Mouse (Mus musculus): ENCODE measurements at regions not wholly inside any gene's neighbourhood (a gene's known extent, or its start where the extent isn't known, plus 50 kb on each side); places are given as distances from the start of the nearest gene placed in this dataset.

DNA sequence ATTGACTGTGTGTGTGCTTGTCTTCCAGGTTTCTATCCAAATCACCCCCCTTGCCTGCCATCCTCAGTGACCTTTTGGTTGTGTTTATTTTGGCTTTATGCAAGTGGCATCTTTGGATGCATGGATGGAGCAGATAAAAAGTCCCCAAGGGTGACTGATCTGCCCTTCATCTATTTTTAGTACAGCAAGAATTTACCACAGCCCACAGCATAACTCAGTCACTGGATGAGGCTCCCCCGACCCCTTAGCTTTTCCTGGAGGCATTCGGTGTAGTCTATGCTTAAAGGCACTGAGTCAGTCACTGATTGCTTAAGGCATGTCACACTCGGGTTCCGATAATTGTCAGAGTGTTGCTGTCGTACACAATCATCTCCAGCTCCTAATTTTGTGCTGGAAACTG, 142.2 kb upstream of the Rap1b start:
- Histone ChIP-seq H3K27ac (replicated peaks; ENCODE audit: low read depth, low read length) (no peak overlapping the region), H3K36me3 (ENCODE audit: control insufficient read depth, insufficient read depth, low read length) (no peaks in the 10 kb centered on the region), H3K9me3 (ENCODE audit: control insufficient read depth, low read length) (no peaks in the 10 kb centered on the region), H3K4me1 (ENCODE audit: control insufficient read depth, insufficient read depth, low read length) (no peaks in the 10 kb centered on the region), H3K4me3 (replicated peaks; ENCODE audit: low read length) (no peak overlapping the region), H3K27me3 (ENCODE audit: control insufficient read depth, insufficient read depth, low read length) (no peaks in the 10 kb centered on the region), H3K9ac (ENCODE audit: low read depth, low read length, severe bottlenecking) (no peak overlapping the region), H3K4me2 (replicated peaks; ENCODE audit: low read depth, low read length, severe bottlenecking) (no peak overlapping the region)
- no peak for TF ChIP-seq POLR2A (IDR thresholded peaks at IDR 0.05; ENCODE audit: borderline replicate concordance, extremely low read depth, insufficient read depth, insufficient read length)
- 72% methylated on average over 5 of the region's 5 CpGs for WGBS
- ATAC-seq (ENCODE audit: low FRiP score, low read depth) (no peak), DNase-seq (ENCODE audit: low spot score) (no peak)

DNA sequence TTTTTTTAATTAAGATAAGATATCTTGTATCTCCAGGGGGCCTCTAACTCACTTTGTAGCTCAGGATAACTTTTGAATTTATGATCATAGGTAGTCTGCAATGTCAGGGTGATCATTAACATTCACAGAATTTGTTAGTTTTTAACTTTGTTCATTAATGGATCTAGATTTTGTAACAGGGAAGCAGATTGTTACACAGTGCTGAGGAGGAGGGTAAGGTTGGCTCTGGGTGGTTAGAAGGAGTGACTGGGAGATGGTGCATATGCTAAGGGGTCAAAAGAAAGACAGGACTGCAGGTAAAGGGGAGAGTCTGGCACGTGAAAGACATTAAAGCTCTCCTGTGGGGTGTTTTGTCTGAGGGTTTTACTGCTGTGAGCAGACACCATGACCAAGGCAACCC, 145.3 kb upstream of the Rap1b start:
- ATAC-seq (ENCODE audit: low FRiP score, low read depth), result no peak
- H3K27me3 ChIP-seq (ENCODE audit: control insufficient read depth, insufficient read depth, low read length), result no peaks in the 10 kb centered on the region
- TF ChIP-seq POLR2A (IDR thresholded peaks at IDR 0.05; ENCODE audit: borderline replicate concordance, extremely low read depth, insufficient read depth, insufficient read length), result no peak
- H3K36me3 ChIP-seq (ENCODE audit: control insufficient read depth, insufficient read depth, low read length), result no peaks in the 10 kb centered on the region
- no peak for DNase-seq (ENCODE audit: low spot score)
- 52% methylated on average over 1 of the region's 1 CpGs for WGBS
- H3K9ac ChIP-seq (ENCODE audit: low read depth, low read length, severe bottlenecking), result no peak overlapping the region
- H3K4me2 ChIP-seq (replicated peaks; ENCODE audit: low read depth, low read length, severe bottlenecking), result no peak overlapping the region
- no peak overlapping the region for H3K4me3 ChIP-seq (replicated peaks; ENCODE audit: low read length)
- H3K9me3 ChIP-seq (ENCODE audit: control insufficient read depth, low read length), result no peaks in the 10 kb centered on the region
- no peaks in the 10 kb centered on the region; the same call in 1 of the 2 replicates for H3K4me1 ChIP-seq (ENCODE audit: control insufficient read depth, insufficient read depth, low read length)
- H3K27ac ChIP-seq (replicated peaks; ENCODE audit: low read depth, low read length), result no peak overlapping the region

DNA sequence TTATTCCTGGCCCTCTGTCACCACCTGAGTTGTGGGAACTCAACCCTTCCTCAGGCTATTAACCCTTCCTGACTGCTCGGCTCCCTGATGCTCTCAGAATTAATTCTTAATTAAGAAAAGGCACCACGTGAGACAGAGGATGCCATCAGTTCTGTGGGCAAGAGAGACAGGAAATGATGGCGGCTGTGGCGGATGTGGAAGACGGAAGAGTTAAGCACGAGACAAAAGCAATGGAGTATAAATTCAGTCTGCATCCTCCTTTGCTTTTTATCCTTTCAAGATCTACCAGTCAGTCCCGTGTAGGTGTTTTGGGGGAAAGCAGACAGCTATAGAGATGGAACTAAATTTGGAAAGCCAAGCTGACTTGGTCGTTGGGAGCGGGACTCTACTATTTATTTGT, 146.5 kb upstream of the Rap1b start:
- WGBS, result 64% methylated on average over 9 of the region's 9 CpGs

DNA sequence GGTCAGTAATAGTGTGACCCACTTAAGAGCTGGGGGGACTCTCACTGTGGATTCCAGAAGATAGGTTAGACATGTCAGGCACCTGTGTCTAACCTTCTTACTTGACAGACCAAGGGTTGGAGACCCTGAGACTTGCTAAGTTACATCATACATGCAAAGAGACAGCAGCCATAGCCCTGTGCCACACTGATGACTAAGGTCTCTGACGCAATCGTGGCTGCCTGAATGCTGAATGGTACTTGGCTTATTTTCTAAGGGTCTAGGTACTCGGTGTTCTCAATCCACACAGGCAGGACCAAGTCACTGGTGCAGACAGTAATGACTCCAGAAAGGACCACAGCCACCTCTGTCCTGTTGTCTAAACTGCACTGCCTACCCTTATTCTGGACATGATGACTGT, 147.8 kb upstream of the Mdm1 start:
- Histone ChIP-seq H3K4me2 (replicated peaks; ENCODE audit: low read depth, low read length, severe bottlenecking) (no peak overlapping the region), H3K4me1 (ENCODE audit: control insufficient read depth, insufficient read depth, low read length) (no peaks in the 10 kb centered on the region; the same call in 1 of the 2 replicates), H3K9me3 (ENCODE audit: control insufficient read depth, low read length) (no peaks in the 10 kb centered on the region), H3K4me3 (replicated peaks; ENCODE audit: low read length) (no peak overlapping the region), H3K27me3 (ENCODE audit: control insufficient read depth, insufficient read depth, low read length) (no peaks in the 10 kb centered on the region), H3K9ac (ENCODE audit: low read depth, low read length, severe bottlenecking) (no peak overlapping the region), H3K27ac (replicated peaks; ENCODE audit: low read depth, low read length) (no peak overlapping the region), H3K36me3 (ENCODE audit: control insufficient read depth, insufficient read depth, low read length) (no peaks in the 10 kb centered on the region)
- 94% methylated on average over 3 of the region's 3 CpGs for WGBS
- no peak for ATAC-seq (ENCODE audit: low FRiP score, low read depth)
- TF ChIP-seq POLR2A (IDR thresholded peaks at IDR 0.05; ENCODE audit: borderline replicate concordance, extremely low read depth, insufficient read depth, insufficient read length), result no peak
- DNase-seq (ENCODE audit: low spot score), result no peak

More for the DNA sequence above, 146.5 kb upstream of the Rap1b start:
- H3K9ac ChIP-seq (ENCODE audit: low read depth, low read length, severe bottlenecking), result no peak overlapping the region
- no peaks in the 10 kb centered on the region for H3K27me3 ChIP-seq (ENCODE audit: control insufficient read depth, insufficient read depth, low read length)
- no peak overlapping the region for H3K4me3 ChIP-seq (replicated peaks; ENCODE audit: low read length)
- no peak overlapping the region for H3K27ac ChIP-seq (replicated peaks; ENCODE audit: low read depth, low read length)
- H3K4me2 ChIP-seq (replicated peaks; ENCODE audit: low read depth, low read length, severe bottlenecking), result no peak overlapping the region
- ATAC-seq (ENCODE audit: low FRiP score, low read depth) (no peak), DNase-seq (ENCODE audit: low spot score) (no peak)
- no peak for TF ChIP-seq POLR2A (IDR thresholded peaks at IDR 0.05; ENCODE audit: borderline replicate concordance, extremely low read depth, insufficient read depth, insufficient read length)
- no peaks in the 10 kb centered on the region for H3K36me3 ChIP-seq (ENCODE audit: control insufficient read depth, insufficient read depth, low read length)
- no peaks in the 10 kb centered on the region for H3K9me3 ChIP-seq (ENCODE audit: control insufficient read depth, low read length)
- no peaks in the 10 kb centered on the region; the same call in 1 of the 2 replicates for H3K4me1 ChIP-seq (ENCODE audit: control insufficient read depth, insufficient read depth, low read length)

DNA sequence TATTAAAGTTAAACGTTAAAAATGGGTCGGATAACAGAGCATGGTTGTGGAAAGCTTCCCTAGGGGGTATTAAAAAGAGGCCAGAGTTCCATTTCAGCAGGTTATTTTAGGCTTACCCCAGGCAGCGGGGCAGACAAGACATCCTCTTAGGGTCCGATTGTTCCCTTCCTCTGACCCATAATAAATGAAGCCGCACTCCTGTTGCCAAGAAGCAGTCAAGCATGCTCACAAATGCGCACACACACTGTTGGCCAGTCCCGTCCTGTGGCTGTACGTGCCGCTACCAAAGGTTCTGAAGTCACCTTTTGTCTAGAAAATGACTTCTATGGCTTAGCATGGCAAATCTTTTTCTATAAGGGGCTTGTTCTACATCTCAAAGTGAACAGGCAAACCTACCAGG, 146.8 kb upstream of the Mdm1 start:
- no peak overlapping the region for H3K9ac ChIP-seq (ENCODE audit: low read depth, low read length, severe bottlenecking)
- no peak overlapping the region for H3K4me3 ChIP-seq (replicated peaks; ENCODE audit: low read length)
- ATAC-seq (ENCODE audit: low FRiP score, low read depth), result no peak
- no peak overlapping the region for H3K27ac ChIP-seq (replicated peaks; ENCODE audit: low read depth, low read length)
- no peak for TF ChIP-seq POLR2A (IDR thresholded peaks at IDR 0.05; ENCODE audit: borderline replicate concordance, extremely low read depth, insufficient read depth, insufficient read length)
- WGBS, result 70% methylated on average over 9 of the region's 9 CpGs
- no peak for DNase-seq (ENCODE audit: low spot score)
- no peak overlapping the region for H3K4me2 ChIP-seq (replicated peaks; ENCODE audit: low read depth, low read length, severe bottlenecking)
- no peaks in the 10 kb centered on the region for H3K36me3 ChIP-seq (ENCODE audit: control insufficient read depth, insufficient read depth, low read length)
- no peaks in the 10 kb centered on the region for H3K9me3 ChIP-seq (ENCODE audit: control insufficient read depth, low read length)
- H3K4me1 ChIP-seq (ENCODE audit: control insufficient read depth, insufficient read depth, low read length), result no peaks in the 10 kb centered on the region; the same call in 1 of the 2 replicates
- H3K27me3 ChIP-seq (ENCODE audit: control insufficient read depth, insufficient read depth, low read length), result no peaks in the 10 kb centered on the region

DNA sequence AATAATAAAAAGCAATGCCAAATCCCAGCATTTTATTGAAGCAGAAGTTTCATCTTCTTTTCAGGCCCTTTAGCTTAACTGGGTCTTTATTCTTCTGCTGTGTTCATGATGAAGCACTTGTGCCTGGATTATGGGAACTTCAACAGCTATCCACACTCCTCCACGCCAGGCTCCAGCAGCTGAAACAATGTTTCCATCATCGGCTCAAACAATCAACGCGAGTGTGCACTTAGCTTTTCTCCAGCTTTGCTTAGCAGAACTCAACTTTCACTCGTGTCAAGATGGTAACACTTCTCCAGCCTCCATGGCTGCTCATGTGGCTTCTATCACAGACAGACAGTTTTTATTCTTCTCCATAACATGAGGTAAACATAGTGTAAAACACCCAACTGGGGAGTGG, 143.8 kb upstream of the Mdm1 start:
- H3K4me2 ChIP-seq (replicated peaks; ENCODE audit: low read depth, low read length, severe bottlenecking), result no peak overlapping the region
- H3K9ac ChIP-seq (ENCODE audit: low read depth, low read length, severe bottlenecking), result no peak overlapping the region
- H3K27ac ChIP-seq (replicated peaks; ENCODE audit: low read depth, low read length), result no peak overlapping the region
- no peaks in the 10 kb centered on the region for H3K9me3 ChIP-seq (ENCODE audit: control insufficient read depth, low read length)
- TF ChIP-seq POLR2A (IDR thresholded peaks at IDR 0.05; ENCODE audit: borderline replicate concordance, extremely low read depth, insufficient read depth, insufficient read length), result no peak
- DNase-seq (ENCODE audit: low spot score) (no peak), ATAC-seq (ENCODE audit: low FRiP score, low read depth) (no peak)
- no peaks in the 10 kb centered on the region for H3K27me3 ChIP-seq (ENCODE audit: control insufficient read depth, insufficient read depth, low read length)
- H3K4me1 ChIP-seq (ENCODE audit: control insufficient read depth, insufficient read depth, low read length), result no peaks in the 10 kb centered on the region; the same call in 1 of the 2 replicates
- H3K4me3 ChIP-seq (replicated peaks; ENCODE audit: low read length), result no peak overlapping the region
- WGBS, result 80% methylated on average over 5 of the region's 5 CpGs
- H3K36me3 ChIP-seq (ENCODE audit: control insufficient read depth, insufficient read depth, low read length), result no peaks in the 10 kb centered on the region

Measured in limb, embryonic 14.5 days (tissue).